Mouse (Mus musculus) MEL (cell line): Measurements from ENCODE around the gene Abca13. TPM values are rescaled to one million over a fixed set of nuclear protein-coding genes. Genes with fewer than 3 reads are reported as not detected.

Experiments
- DNase-seq: peaks from one replicate; pipeline ENCODE4 v3.0.0; 2011; ENCODE audit warnings: low read depth, low spot score
- H3K27ac ChIP-seq: 2 replicates; pipeline ENCODE4 v1.5.1; 2012; ENCODE audit warnings: low read depth, mild to moderate bottlenecking, control low read depth, low read length, moderate library complexity; ENCODE audit not compliant: control insufficient read depth
- H3K27me3 ChIP-seq, 2 experiments: fragments of 150-350 bp in 1 of 2; sonication (generic) in 1 of 2; 2 replicates each; pipeline ENCODE4 v1.6.1; 2012; ENCODE audit warnings: low read length in 2 of 2, mild to moderate bottlenecking in 2 of 2, improper control_type of control experiment in 1 of 2, moderate library complexity in 1 of 2; ENCODE audit not compliant: insufficient read depth in 2 of 2, control insufficient read depth in 1 of 2
- H3K36me3 ChIP-seq, 2 experiments: 2 replicates each; pipeline ENCODE4 v1.6.1; 2012 to 2014; ENCODE audit warnings: low read length in 2 of 2, improper control_type of control experiment in 1 of 2, inconsistent platforms in 1 of 2, mild to moderate bottlenecking in 1 of 2; ENCODE audit not compliant: insufficient read depth in 2 of 2, control insufficient read depth in 1 of 2
- H3K4me1 ChIP-seq, 2 experiments: fragments of 150-350 bp in 1 of 2; sonication (generic) in 1 of 2; 2 replicates each; pipeline ENCODE4 v1.6.1; 2012; ENCODE audit warnings: low read length in 2 of 2, improper control_type of control experiment in 1 of 2, mild to moderate bottlenecking in 1 of 2; ENCODE audit not compliant: insufficient read depth in 2 of 2, control insufficient read depth in 1 of 2
- H3K4me3 ChIP-seq, 2 experiments: fragments of 150-350 bp in 1 of 2; sonication (generic) in 1 of 2; 2 replicates each; pipeline ENCODE4 v1.5.1; 2012; ENCODE audit warnings: low read depth in 2 of 2, low read length in 2 of 2, mild to moderate bottlenecking in 2 of 2, moderate library complexity in 2 of 2, control low read depth in 1 of 2, improper control_type of control experiment in 1 of 2; ENCODE audit not compliant: control insufficient read depth in 1 of 2, insufficient read depth in 1 of 2
- H3K79me2 ChIP-seq: 2 replicates; pipeline ENCODE4 v1.6.1; 2012; ENCODE audit warnings: mild to moderate bottlenecking, low read length, moderate library complexity; ENCODE audit not compliant: control insufficient read depth, poor library complexity, insufficient read depth
- H3K9ac ChIP-seq: 2 replicates; pipeline ENCODE4 v1.6.1; 2012; ENCODE audit warnings: low read depth, mild to moderate bottlenecking, control low read depth, low read length, moderate library complexity; ENCODE audit not compliant: control insufficient read depth, poor library complexity, severe bottlenecking
- H3K9me3 ChIP-seq: fragments of 150-350 bp; sonication (generic); replicated peaks from 2 replicates; pipeline ENCODE4 v1.6.1; 2012; ENCODE audit warnings: mild to moderate bottlenecking, low read length, improper control_type of control experiment, moderate library complexity; ENCODE audit not compliant: insufficient read depth
- BHLHE40 ChIP-seq: IDR thresholded peaks from 2 replicates; pipeline ENCODE4 v1.6.1; 2012; ENCODE audit warnings: low read depth, mild to moderate bottlenecking, inconsistent platforms, low read length, improper control_type of control experiment, borderline replicate concordance
- CHD1 ChIP-seq: IDR thresholded peaks from 2 replicates; pipeline ENCODE4 v1.6.1; 2012; ENCODE audit warnings: low read depth, mild to moderate bottlenecking, inconsistent platforms, low read length, improper control_type of control experiment
- CHD2 ChIP-seq: IDR thresholded peaks from 2 replicates; pipeline ENCODE4 v1.6.1; 2011; ENCODE audit warnings: low read length, improper control_type of control experiment
- CTCF ChIP-seq, 3 experiments: IDR thresholded peaks in 2 of 3; conservative IDR thresholded peaks in 1 of 3; 2 replicates each; pipeline ENCODE4 v1.5.1; 2011 to 2012; ENCODE audit warnings: low read length in 3 of 3, low read depth in 2 of 3, mild to moderate bottlenecking in 2 of 3, improper control_type of control experiment in 1 of 3, inconsistent platforms in 1 of 3, mixed read lengths in 1 of 3, moderate library complexity in 1 of 3; ENCODE audit not compliant: control insufficient read depth in 1 of 3, insufficient read depth in 1 of 3, poor library complexity in 1 of 3, severe bottlenecking in 1 of 3
- ELF1 ChIP-seq: IDR thresholded peaks from 2 replicates; pipeline ENCODE4 v1.6.1; 2014; ENCODE audit warnings: low read depth, mild to moderate bottlenecking, inconsistent platforms, low read length, improper control_type of control experiment, moderate library complexity
- EP300 ChIP-seq, 2 experiments: IDR thresholded peaks; 2 replicates each; pipeline ENCODE4 v1.6.1; 2011; ENCODE audit warnings: improper control_type of control experiment in 2 of 2, low read length in 2 of 2, low read depth in 1 of 2, mild to moderate bottlenecking in 1 of 2
- ETS1 ChIP-seq: IDR thresholded peaks from 2 replicates; pipeline ENCODE4 v1.6.1; 2012; ENCODE audit warnings: low read depth, mild to moderate bottlenecking, inconsistent platforms, low read length, improper control_type of control experiment, moderate library complexity
- GATA1 ChIP-seq: IDR thresholded peaks from 2 replicates; pipeline ENCODE4 v1.6.1; 2011; ENCODE audit warnings: low read depth, low read length, improper control_type of control experiment
- HCFC1 ChIP-seq: IDR thresholded peaks from 2 replicates; pipeline ENCODE4 v1.6.1; 2012; ENCODE audit warnings: low read depth, mild to moderate bottlenecking, inconsistent platforms, low read length, improper control_type of control experiment, moderate library complexity
- MAX ChIP-seq: IDR thresholded peaks from 2 replicates; pipeline ENCODE4 v1.6.1; 2011; ENCODE audit warnings: low read length, improper control_type of control experiment
- MXI1 ChIP-seq: IDR thresholded peaks from 2 replicates; pipeline ENCODE4 v1.6.1; 2011; ENCODE audit warnings: mild to moderate bottlenecking, low read depth, low read length, improper control_type of control experiment
- MYB ChIP-seq: IDR thresholded peaks from 2 replicates; pipeline ENCODE4 v1.6.1; 2011; ENCODE audit warnings: mild to moderate bottlenecking, low read depth, low read length, improper control_type of control experiment
- POLR2A ChIP-seq, 2 experiments: IDR thresholded peaks; 2 replicates each; pipeline ENCODE4 v1.6.1; 2011 to 2012; ENCODE audit warnings: low read length in 2 of 2, mild to moderate bottlenecking in 2 of 2, control low read depth in 1 of 2, improper control_type of control experiment in 1 of 2, low read depth in 1 of 2, moderate library complexity in 1 of 2; ENCODE audit not compliant: control insufficient read depth in 1 of 2, insufficient read depth in 1 of 2, poor library complexity in 1 of 2
- POLR2AphosphoS2 ChIP-seq: IDR thresholded peaks from 2 replicates; pipeline ENCODE4 v1.6.1; 2011; ENCODE audit warnings: low read length, improper control_type of control experiment
- RAD21 ChIP-seq: IDR thresholded peaks from 2 replicates; pipeline ENCODE4 v1.6.1; 2011; ENCODE audit warnings: mild to moderate bottlenecking, low read depth, low read length, improper control_type of control experiment
- RCOR1 ChIP-seq: IDR thresholded peaks from 2 replicates; pipeline ENCODE4 v1.6.1; 2012; ENCODE audit warnings: low read depth, mild to moderate bottlenecking, inconsistent platforms, low read length, improper control_type of control experiment
- SIN3A ChIP-seq: IDR thresholded peaks from 2 replicates; pipeline ENCODE4 v1.6.1; 2012; ENCODE audit warnings: low read length, improper control_type of control experiment, inconsistent platforms
- SMC3 ChIP-seq: IDR thresholded peaks from 2 replicates; pipeline ENCODE4 v1.6.1; 2011; ENCODE audit warnings: low read depth, low read length, improper control_type of control experiment
- TAL1 ChIP-seq: IDR thresholded peaks from 2 replicates; pipeline ENCODE4 v1.6.1; 2012; ENCODE audit warnings: mild to moderate bottlenecking, inconsistent platforms, low read length, moderate library complexity, mixed read lengths
- UBTF ChIP-seq: IDR thresholded peaks from 2 replicates; pipeline ENCODE4 v1.6.1; 2012; ENCODE audit warnings: low read depth, mild to moderate bottlenecking, inconsistent platforms, low read length, improper control_type of control experiment, moderate library complexity, borderline replicate concordance; ENCODE audit not compliant: insufficient read depth
- ZC3H11A ChIP-seq: IDR thresholded peaks from 2 replicates; pipeline ENCODE4 v1.6.1; 2012; ENCODE audit warnings: low read depth, mild to moderate bottlenecking, inconsistent platforms, low read length, improper control_type of control experiment
- ZKSCAN1 ChIP-seq: IDR thresholded peaks from 2 replicates; pipeline ENCODE4 v1.6.1; 2012; ENCODE audit warnings: low read depth, mild to moderate bottlenecking, inconsistent platforms, low read length, improper control_type of control experiment, moderate library complexity
- ZMIZ1 ChIP-seq: IDR thresholded peaks from 2 replicates; pipeline ENCODE4 v1.6.1; 2012; ENCODE audit warnings: low read depth, mild to moderate bottlenecking, inconsistent platforms, low read length, improper control_type of control experiment, moderate library complexity
- polyA plus RNA-seq, 2 experiments: library from polyadenylated mRNA; stranded (reverse) in 1 of 2; unstranded in 1 of 2; fragments of >175 nt in 1 of 2; fragments of >200 nt in 1 of 2; gene quantifications; 2 replicates each; pipeline versions ENCODE4 v1.2.1 to v1.2.4; 2012; ENCODE audit warnings: low replicate concordance in 2 of 2, low read depth in 1 of 2; ENCODE audit not compliant: insufficient read length in 2 of 2, insufficient read depth in 1 of 2, missing spikeins in 1 of 2
- total RNA-seq: library from RNA; depleted of rRNA; stranded (reverse); fragments of 300-350 nt; gene quantifications from 2 replicates; pipeline ENCODE4 v1.2.3, GENCODE M21; 2012

Gene Abca13
- total and polyA plus RNA-seq, 3 experiments: not detected

GRCm38 (mm10) chr11:9159953-9160352 lies 31.8 kb upstream of the Abca13 start:
- Histone ChIP-seq H3K9me3 (no peaks in the 10 kb centered on the region), H3K4me1 (no peaks in the 10 kb centered on the region), H3K27me3 (no peaks in the 10 kb centered on the region), H3K27ac (no peak overlapping the region), H3K36me3 (no peaks in the 10 kb centered on the region), H3K4me3 (no peak overlapping the region), H3K79me2 (no peaks in the 10 kb centered on the region), H3K9ac (no peak overlapping the region)
- TF ChIP-seq POLR2A (IDR thresholded peaks at IDR 0.05; ENCODE audit: control insufficient read depth in 1 of 2, insufficient read depth in 1 of 2, low read depth in 1 of 2, low read length in 2 of 2, poor library complexity in 1 of 2) (no peak), EP300 (IDR thresholded peaks at IDR 0.05; ENCODE audit: low read depth in 1 of 2, low read length in 2 of 2) (no peak), TAL1 (no peak), SIN3A (no peak), POLR2AphosphoS2 (no peak), GATA1 (no peak), MYB (no peak), HCFC1 (no peak), RCOR1 (no peak), ZKSCAN1 (no peak), ETS1 (no peak), SMC3 (no peak), ZMIZ1 (no peak)
- no peak for DNase-seq

DNA sequence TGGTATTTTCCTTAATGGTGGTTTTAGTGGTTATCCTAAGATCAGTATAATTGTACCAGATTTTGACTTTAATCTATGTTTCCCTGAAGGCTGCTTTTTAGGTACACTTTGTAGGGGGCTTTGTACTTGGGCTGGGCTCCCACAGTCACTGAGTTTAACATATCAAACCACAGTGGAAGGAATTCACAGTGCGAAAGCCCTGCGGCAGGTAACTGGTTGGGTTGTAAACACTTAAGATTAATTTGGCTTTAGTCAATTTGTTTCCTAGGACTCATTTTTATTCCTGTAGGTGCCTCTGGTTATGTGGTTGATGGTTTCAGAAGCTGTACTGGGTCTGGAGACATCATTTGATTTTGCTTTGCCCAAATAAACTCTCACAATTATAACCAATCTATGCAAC lies 24.4 kb upstream of the Abca13 start:
- H3K27ac ChIP-seq: no peak overlapping the region
- no peak for TF ChIP-seq ELF1
- no peak for TF ChIP-seq SIN3A
- no peak for TF ChIP-seq MAX
- TF ChIP-seq POLR2AphosphoS2: no peak
- TF ChIP-seq POLR2A (IDR thresholded peaks at IDR 0.05; ENCODE audit: control insufficient read depth in 1 of 2, insufficient read depth in 1 of 2, low read depth in 1 of 2, low read length in 2 of 2, poor library complexity in 1 of 2): no peak
- TF ChIP-seq ZC3H11A: no peak
- no peak for TF ChIP-seq MXI1
- no peak for TF ChIP-seq UBTF
- TF ChIP-seq GATA1: no peak
- TF ChIP-seq BHLHE40: no peak
- TF ChIP-seq CTCF (IDR thresholded peaks at IDR 0.05 in 2 of 3, conservative IDR thresholded peaks at IDR 0.05 in 1 of 3; ENCODE audit: control insufficient read depth in 1 of 3, insufficient read depth in 1 of 3, low read depth in 2 of 3, low read length in 3 of 3, poor library complexity in 1 of 3, severe bottlenecking in 1 of 3): no peak
- no peak for TF ChIP-seq MYB
- TF ChIP-seq EP300 (IDR thresholded peaks at IDR 0.05; ENCODE audit: low read depth in 1 of 2, low read length in 2 of 2): no peak
- no peak for TF ChIP-seq CHD2
- no peak for TF ChIP-seq CHD1
- no peak for TF ChIP-seq SMC3
- no peak for TF ChIP-seq RAD21
- no peak overlapping the region for H3K4me3 ChIP-seq
- no peaks in the 10 kb centered on the region for H3K4me1 ChIP-seq
- H3K9me3 ChIP-seq: no peaks in the 10 kb centered on the region
- no peak for DNase-seq
- H3K36me3 ChIP-seq: no peaks in the 10 kb centered on the region
- H3K79me2 ChIP-seq: no peaks in the 10 kb centered on the region
- no peak overlapping the region for H3K9ac ChIP-seq
- no peaks in the 10 kb centered on the region for H3K27me3 ChIP-seq
